Mouse (Mus musculus) megakaryocyte, adult 5-6 weeks (primary cell): Measurements from ENCODE around the gene U2af1l4. TPM values are rescaled to one million over a fixed set of nuclear protein-coding genes. Genes with fewer than 3 reads are reported as not detected.

Experiments used
- ATAC-seq: 2 replicates; pipeline ENCODE4 v1.8.0; 2016; ENCODE audit warnings: mild to moderate bottlenecking, inconsistent platforms; ENCODE audit not compliant: poor library complexity, severe bottlenecking
- total RNA-seq, 2 experiments: library from RNA; stranded (forward) in 1 of 2; stranded (reverse) in 1 of 2; fragments of 153-499, 151-499 nt in 1 of 2; fragments of 221-1000, 200-1000 nt in 1 of 2; gene quantifications; 2 replicates each; pipeline versions ENCODE4 v1.2.3 to v1.2.4; 2015 to 2017

U2af1l4 gene
- total RNA-seq, 2 experiments from 2014 or later: 19.6 to 63.3 TPM

- peak; percentile 90 for ATAC-seq
Measured at GRCm38 (mm10) chr7:30552102-30553020, 10.7 kb upstream of the U2af1l4 start, which contains the start of the genes Hspb6 and Proser3. Gene Hspb6, plus strand, starts transcription at chr7:30552178. Gene Proser3, minus strand, starts transcription at chr7:30552299.

GRCm38 (mm10) chr7:30553021-30553589 lies 10.0 kb upstream of the U2af1l4 start:
- no peak for ATAC-seq

GRCm38 (mm10) chr7:30553810-30554584 lies 9.1 kb upstream of the U2af1l4 start:
- ATAC-seq: no peak

GRCm38 (mm10) chr7:30556894-30557536 lies 6.1 kb upstream of the U2af1l4 start:
- no peak for ATAC-seq

GRCm38 (mm10) chr7:30557901-30558514 lies 5.1 kb upstream of the U2af1l4 start:
- no peak for ATAC-seq

GRCm38 (mm10) chr7:30558656-30559442 lies 4.3 kb upstream of the U2af1l4 start:
- ATAC-seq: peak; percentile 4; the same call in 1 of the 2 replicates

GRCm38 (mm10) chr7:30559443-30559954 lies 3.6 kb upstream of the U2af1l4 start, which contains the start of gene Lin37:
Gene Lin37, minus strand, starts transcription at chr7:30559838.
- peak; percentile 83 for ATAC-seq

GRCm38 (mm10) chr7:30560296-30560695 lies 2.8 kb upstream of the U2af1l4 start:
- ATAC-seq: no peak

GRCm38 (mm10) chr7:30562526-30563116 lies 480 bp upstream of the U2af1l4 start:
- peak; percentile 14 for ATAC-seq

- ATAC-seq: no peak
Measured at GRCm38 (mm10) chr7:30563906-30564280, 792 bp downstream of the U2af1l4 start.

GRCm38 (mm10) chr7:30564970-30565571 lies 2.0 kb downstream of the U2af1l4 start, which contains the start of gene Igflr1:
Gene Igflr1, plus strand, starts transcription at chr7:30565427.
- no peak for ATAC-seq

- ATAC-seq: no peak
Measured at GRCm38 (mm10) chr7:30566033-30566432, 2.9 kb downstream of the U2af1l4 start.

GRCm38 (mm10) chr7:30567555-30567954 lies 4.5 kb downstream of the U2af1l4 start:
- ATAC-seq: no peak

GRCm38 (mm10) chr7:30572389-30572788 lies 9.3 kb downstream of the U2af1l4 start:
- ATAC-seq: no peak

- ATAC-seq: peak; percentile 24
Measured at GRCm38 (mm10) chr7:30572969-30573368, 9.9 kb downstream of the U2af1l4 start.

GRCm38 (mm10) chr7:30579950-30580349 lies 16.8 kb downstream of the U2af1l4 start:
- ATAC-seq: no peak

GRCm38 (mm10) chr7:30581547-30581946 lies 18.4 kb downstream of the U2af1l4 start:
- no peak for ATAC-seq

- no peak for ATAC-seq
Measured at GRCm38 (mm10) chr7:30584339-30584738, 21.2 kb downstream of the U2af1l4 start.
